Mouse (Mus musculus): ENCODE results near the gene Dennd6b.

The Dennd6b gene

GRCm38 (mm10) chr15:89181561-89182270, 14.6 kb downstream of the Dennd6b start:
- DNase-seq (ENCODE audit: low read depth, low spot score), result no peak

DNA sequence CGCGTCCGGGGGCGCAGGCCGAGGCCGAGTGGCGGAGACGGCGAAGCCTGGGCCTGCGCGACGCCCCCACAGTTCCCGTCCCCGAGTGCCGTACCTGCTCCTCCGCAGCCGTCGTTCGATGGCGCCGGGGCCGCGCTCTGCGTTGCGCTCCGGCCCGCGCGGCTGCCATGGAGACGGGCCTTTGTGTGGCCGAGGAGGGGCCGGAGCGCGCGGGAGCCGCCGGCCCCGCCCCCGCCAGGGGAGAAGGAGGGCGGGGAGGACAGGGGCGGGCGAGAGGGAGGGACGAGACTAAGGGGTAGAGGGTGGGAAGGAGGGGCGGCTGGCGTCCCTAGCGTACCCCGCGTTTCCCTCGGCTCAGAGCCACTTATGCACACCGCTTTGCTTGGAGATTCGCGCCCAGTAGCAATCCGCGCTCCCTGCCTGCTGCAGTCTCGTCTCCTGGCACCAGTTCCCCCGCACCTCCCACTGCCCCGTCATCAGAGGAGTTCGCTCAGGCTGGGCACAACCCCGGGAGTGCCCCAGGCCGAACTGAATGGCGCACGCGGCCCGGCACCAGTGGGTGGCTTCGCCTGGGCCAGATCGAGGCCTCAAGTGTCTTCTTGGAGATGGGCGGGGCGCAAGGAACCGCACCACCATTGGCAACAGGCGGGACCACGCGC, 15.6 kb downstream of the Dennd6b start, which contains the start of gene Plxnb2:
Gene Plxnb2, minus strand, starts transcription at position 218 of the 659 bp plus-strand sequence.
- no peak for DNase-seq (ENCODE audit: low read depth, low spot score)

DNA sequence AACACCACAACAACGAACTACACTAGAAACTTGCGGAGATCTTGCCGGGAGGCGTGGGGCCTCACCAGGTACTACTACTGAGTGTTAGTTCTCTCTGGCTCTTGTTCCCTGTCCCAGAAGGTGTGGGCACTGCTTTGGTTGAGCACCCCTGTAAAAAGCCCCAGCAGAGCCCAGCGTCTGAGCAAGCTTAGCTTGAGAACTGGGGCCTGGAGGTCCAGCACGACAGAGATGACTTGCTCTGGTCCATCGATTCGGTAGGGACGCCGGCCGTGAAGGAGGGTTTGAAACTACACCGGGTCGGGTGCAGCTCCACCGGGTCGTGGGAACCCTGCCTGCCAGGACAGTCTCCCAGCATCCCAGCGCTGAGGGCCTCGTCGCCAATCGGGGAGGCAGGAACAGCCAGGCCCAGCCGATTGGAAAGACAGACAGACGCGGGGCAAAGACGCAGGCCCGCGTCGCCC, 16.2 kb downstream of the Dennd6b start:
- DNase-seq (ENCODE audit: low read depth, low spot score), result no peak

GRCm38 (mm10) chr15:89179630-89179964, 16.7 kb downstream of the Dennd6b start:
- DNase-seq (ENCODE audit: low read depth, low spot score), result no peak

- no peak for DNase-seq (ENCODE audit: low read depth, low spot score)
Observed at GRCm38 (mm10) chr15:89178954-89179629, 17.2 kb downstream of the Dennd6b start.

- DNase-seq (ENCODE audit: low read depth, low spot score), result no peak
Observed at GRCm38 (mm10) chr15:89178260-89178860, 17.9 kb downstream of the Dennd6b start.

- DNase-seq (ENCODE audit: low read depth, low spot score), result no peak
Observed at GRCm38 (mm10) chr15:89177576-89178259, 18.6 kb downstream of the Dennd6b start.

DNA sequence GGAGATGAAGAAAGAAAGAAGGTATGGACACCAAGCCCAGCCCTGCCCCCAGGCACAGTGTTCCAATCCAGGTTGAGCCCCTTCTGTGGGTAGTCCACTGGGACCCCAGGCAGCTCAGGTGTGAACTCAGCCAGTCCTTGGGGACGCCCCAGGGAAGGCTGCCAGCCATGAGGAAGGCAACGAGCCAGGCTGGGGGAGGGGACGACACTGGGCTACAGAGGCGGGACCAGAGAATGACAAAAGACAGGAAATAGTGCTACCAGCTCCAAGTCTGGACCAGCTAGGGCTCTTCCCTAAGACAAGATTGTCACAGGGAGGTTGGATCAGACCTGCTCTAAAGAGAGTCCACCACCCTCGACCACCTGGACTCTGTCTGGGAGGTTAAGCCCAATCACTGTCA, 19.2 kb downstream of the Dennd6b start:
- no peak for DNase-seq (ENCODE audit: low read depth, low spot score)

DNA sequence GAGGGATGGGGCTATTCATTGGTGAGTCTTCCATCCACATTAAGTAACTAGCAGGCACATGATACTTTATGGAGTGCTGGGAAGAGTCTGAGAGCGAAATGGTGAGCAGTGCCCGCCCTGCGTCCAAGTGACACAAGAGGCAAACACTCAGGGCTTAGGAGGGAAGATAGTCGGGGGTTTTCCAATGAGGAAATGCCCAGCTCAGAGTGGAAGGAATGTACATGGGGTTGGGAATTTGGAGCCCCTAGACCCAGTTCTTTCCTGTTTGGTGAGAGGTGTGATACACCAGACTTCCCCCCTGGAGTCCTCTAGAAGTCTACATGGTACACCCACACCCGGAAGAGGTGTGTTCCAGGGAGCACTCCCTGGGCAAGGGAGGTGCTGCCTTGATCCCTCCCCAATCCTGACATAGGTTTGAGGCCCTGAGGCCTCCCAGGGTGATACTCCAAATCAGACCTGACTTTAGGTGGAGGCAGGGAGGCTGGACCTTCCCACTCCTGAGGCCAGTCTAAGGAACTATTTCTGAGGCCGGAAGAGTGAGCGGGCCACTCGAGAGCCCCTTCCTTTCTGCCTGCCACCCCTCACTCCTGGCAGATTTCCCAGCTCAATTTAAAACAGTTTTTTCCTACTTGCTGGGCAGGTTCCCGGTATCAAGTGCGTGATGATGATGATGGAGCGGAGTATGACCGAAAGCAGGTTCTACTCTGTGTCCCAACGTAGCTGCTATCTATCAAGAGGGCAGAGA, 20.7 kb downstream of the Dennd6b start:
- DNase-seq (ENCODE audit: low read depth, low spot score), result no peak

- DNase-seq (ENCODE audit: low read depth, low spot score), result no peak
Observed at GRCm38 (mm10) chr15:89174889-89175339, 21.4 kb downstream of the Dennd6b start.

GRCm38 (mm10) chr15:89173906-89174214, 22.4 kb downstream of the Dennd6b start:
- DNase-seq (ENCODE audit: low read depth, low spot score), result no peak

DNA sequence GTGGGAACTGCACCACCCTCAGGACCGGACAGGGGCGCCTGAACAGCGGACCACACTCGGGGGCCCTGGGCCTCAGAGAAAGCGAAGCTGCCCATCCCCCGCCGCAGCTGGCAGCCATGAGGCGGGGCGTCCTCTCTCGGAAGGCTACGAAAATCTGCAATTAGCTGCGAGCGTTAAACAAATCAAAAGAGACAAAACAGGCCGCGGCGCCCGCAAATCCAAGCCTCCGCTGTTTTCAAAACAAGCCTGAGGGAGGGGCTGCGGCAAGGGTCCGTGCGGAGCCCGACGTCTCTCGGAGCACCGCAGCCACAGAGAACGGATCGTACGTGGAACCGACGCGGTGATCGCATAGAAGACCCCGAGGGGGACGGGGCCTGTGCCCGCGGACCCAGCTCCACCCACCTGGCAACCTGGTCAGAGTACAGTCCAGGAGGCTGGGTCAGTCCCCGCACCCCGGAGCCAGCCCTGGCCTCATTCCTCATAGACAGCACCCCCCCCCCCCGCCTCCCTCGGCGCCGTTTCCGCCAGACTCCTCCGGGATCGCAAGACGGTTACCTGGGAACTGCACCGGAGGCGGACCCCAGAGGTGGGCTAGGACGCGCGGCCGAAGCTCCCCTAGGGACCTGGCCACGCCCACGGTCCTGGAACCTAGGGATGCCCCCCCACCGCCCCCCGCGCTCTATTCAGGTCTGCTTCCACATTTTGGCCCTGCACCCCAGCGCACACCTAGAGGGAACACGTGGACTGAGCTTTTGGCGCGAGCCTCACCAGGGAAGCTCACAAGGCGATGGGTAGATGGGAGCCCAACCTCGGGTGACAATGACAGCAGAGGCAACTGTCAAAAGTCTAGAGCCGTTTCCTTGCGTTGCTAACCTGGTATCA, 23.0 kb downstream of the Dennd6b start:
- DNase-seq (ENCODE audit: low read depth, low spot score), result no peak

- DNase-seq (ENCODE audit: low read depth, low spot score), result no peak
Observed at GRCm38 (mm10) chr15:89172276-89172935, 23.9 kb downstream of the Dennd6b start.

- DNase-seq (ENCODE audit: low read depth, low spot score), result no peak
Observed at GRCm38 (mm10) chr15:89171526-89172051, 24.7 kb downstream of the Dennd6b start.

DNA sequence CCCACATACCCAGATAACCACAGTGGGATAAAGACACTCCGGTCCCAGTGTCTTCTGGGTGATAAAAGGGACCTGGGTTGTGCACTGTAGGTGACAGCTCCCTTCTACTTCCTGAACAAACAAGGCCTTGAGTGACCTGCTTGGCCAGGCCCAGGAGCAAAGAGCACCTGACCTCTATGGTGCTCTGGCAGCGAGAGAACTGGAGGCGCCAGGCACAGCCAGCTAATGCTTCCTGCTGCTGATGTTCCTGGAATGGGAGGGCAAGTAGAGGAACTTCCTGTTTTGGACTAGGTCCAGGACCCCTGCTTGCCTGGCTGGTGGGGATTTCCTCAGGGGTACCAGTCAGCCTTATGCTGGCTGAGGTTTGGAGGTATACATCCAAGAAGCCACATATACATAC, 26.2 kb downstream of the Dennd6b start:
- DNase-seq (ENCODE audit: low read depth, low spot score), result no peak

DNA sequence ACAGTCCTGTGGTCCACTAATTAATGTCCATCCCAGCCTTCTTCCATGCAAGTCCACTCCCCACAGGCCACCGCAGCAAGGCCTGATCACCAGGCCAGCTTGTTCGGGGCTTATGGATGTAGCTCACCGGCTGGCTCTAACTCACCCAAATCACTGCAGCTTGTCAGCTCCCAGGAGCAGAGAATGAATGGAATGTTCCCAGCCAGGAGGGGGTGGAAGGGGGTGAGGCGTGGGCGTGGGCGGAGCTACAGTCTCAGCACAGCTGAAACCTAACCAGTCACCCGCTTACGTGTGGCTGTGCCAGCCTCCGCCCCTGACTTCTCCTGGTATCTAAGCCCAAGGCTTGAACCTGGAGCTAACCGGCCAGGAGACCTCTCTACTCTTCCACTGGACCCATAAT, 26.9 kb downstream of the Dennd6b start:
- no peak for DNase-seq (ENCODE audit: low read depth, low spot score)

DNA sequence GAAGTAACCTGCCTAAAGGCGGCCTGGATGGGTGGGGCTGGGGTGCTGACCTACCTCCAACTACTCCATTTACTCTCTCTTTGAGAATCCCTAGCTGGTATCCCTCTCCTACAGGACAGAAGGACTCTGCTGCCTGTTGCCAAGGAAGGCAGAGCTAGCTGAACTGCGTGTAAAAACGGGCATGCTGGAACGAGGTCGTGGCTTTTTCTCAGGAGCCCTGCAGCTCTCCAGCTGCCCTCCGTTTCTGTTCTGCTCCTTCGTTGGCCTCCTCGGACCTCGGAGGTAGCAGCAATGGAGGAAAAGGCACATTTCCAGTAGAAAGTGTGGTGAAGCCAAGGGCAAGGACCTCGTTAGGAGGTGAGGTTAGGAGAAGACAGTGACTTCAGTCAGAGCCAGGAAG, 27.4 kb downstream of the Dennd6b start:
- no peak for DNase-seq (ENCODE audit: low read depth, low spot score)

- DNase-seq (ENCODE audit: low read depth, low spot score), result no peak
Observed at GRCm38 (mm10) chr15:89165478-89165877, 30.8 kb downstream of the Dennd6b start.

- DNase-seq (ENCODE audit: low read depth, low spot score), result no peak
Observed at GRCm38 (mm10) chr15:89161397-89161796, 34.9 kb downstream of the Dennd6b start.
